Mouse (Mus musculus): ENCODE measurements around the gene 2310007B03Rik. TPM values are rescaled to one million over a fixed set of nuclear protein-coding genes. Genes with fewer than 3 reads are reported as not detected.

The 2310007B03Rik gene
- total and polyA plus RNA-seq, 3 experiments: not detected

DNA sequence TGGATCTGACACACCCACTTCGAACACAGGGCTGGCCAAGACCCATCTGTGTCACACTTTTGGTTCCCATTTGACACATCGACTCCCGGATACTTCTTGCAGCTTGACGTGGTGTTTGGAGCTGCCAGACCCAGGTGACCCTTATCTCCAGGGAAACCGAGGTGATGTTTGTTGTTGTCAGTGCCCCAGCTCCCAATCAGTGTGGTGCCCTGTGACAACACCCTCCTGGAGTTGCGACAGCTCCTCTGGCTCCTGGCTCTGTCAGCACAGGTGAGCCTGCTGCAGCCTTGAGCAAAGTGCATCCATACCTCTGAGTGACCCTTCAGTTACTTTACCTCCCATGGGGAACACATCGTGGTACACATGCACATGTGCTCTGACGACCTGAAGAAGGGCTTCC is 28.1 kb downstream of the 2310007B03Rik start:
- Histone ChIP-seq H3K27ac (ENCODE audit: control insufficient read depth, low read depth, low read length) (no peak overlapping the region), H3K4me1 (ENCODE audit: control insufficient read depth in 1 of 2, insufficient read depth in 2 of 2, low read length in 2 of 2) (no peaks in the 10 kb centered on the region), H3K36me3 (ENCODE audit: control insufficient read depth in 1 of 2, insufficient read depth in 2 of 2, low read length in 2 of 2) (no peaks in the 10 kb centered on the region), H3K27me3 (ENCODE audit: control insufficient read depth in 1 of 2, insufficient read depth in 2 of 2, low read length in 2 of 2) (no peaks in the 10 kb centered on the region), H3K9me3 (replicated peaks; ENCODE audit: insufficient read depth, low read length) (no peaks in the 10 kb centered on the region), H3K4me3 (ENCODE audit: control insufficient read depth in 1 of 2, insufficient read depth in 1 of 2, low read depth in 2 of 2, low read length in 2 of 2) (no peak overlapping the region), H3K79me2 (ENCODE audit: control insufficient read depth, insufficient read depth, low read length, poor library complexity) (no peaks in the 10 kb centered on the region), H3K9ac (ENCODE audit: control insufficient read depth, low read depth, low read length, poor library complexity, severe bottlenecking) (no peak overlapping the region)
- DNase-seq (ENCODE audit: low read depth, low spot score): no peak
- TF ChIP-seq MEF2A (IDR thresholded peaks at IDR 0.05; ENCODE audit: extremely low read depth, insufficient replicate concordance, low read depth, low read length, poor library complexity, severe bottlenecking): no peak
- no peak for TF ChIP-seq TAL1 (IDR thresholded peaks at IDR 0.05; ENCODE audit: low read length)
- no peak for TF ChIP-seq GATA1 (IDR thresholded peaks at IDR 0.05; ENCODE audit: low read depth, low read length)
- no peak for TF ChIP-seq JUND (IDR thresholded peaks at IDR 0.05; ENCODE audit: low read depth, low read length)
- no peak for TF ChIP-seq NRF1 (IDR thresholded peaks at IDR 0.05; ENCODE audit: insufficient read depth, low read depth, low read length, poor library complexity, severe bottlenecking)
- TF ChIP-seq TCF12 (IDR thresholded peaks at IDR 0.05; ENCODE audit: low read depth, low read length): no peak
- TF ChIP-seq HCFC1 (IDR thresholded peaks at IDR 0.05; ENCODE audit: low read depth, low read length): no peak
- TF ChIP-seq MAZ (IDR thresholded peaks at IDR 0.05; ENCODE audit: low read depth, low read length): no peak
- no peak for TF ChIP-seq MAX (IDR thresholded peaks at IDR 0.05; ENCODE audit: low read length)
- no peak for TF ChIP-seq UBTF (IDR thresholded peaks at IDR 0.05; ENCODE audit: borderline replicate concordance, insufficient read depth, low read depth, low read length)
- TF ChIP-seq ZC3H11A (IDR thresholded peaks at IDR 0.05; ENCODE audit: low read depth, low read length): no peak
- no peak for TF ChIP-seq BHLHE40 (IDR thresholded peaks at IDR 0.05; ENCODE audit: borderline replicate concordance, low read depth, low read length)

DNA sequence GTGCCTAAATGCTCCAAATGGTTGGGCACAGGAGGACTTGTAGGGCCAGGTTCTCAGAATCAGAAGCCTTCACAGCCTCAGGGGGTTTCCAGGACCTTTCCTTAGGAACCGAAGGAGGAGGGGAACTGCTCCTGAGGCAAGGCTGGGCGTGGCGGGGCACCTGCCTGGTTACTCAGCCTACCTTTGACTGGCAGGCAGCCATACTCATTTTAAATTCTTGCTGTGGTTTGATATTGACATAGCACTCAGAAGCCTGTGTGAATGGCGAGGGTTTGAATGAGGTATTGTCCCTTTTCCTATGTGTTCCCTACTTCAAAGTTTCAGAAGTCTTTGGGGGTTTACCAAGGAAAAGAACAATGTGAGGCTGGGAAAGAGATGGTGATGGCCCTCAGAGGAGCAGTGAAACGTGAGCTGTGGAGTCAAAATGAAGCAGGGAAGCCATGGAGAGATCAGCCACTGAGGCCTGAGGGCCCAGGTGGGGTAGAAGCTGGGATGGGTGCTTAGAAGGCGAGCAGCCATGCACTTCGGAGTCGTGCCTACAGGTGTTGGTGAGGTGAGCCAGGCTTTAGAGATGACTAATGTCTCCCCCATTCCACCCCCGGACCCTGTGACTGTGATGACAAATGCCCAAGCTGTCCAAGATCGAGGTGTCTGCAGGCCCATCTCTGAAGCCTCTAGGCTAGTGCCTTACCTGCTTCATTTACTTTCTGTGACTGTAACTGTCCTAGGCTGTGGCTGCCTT is 30.3 kb downstream of the 2310007B03Rik start:
- no peak for DNase-seq (ENCODE audit: low read depth, low spot score)
- TF ChIP-seq MAZ (IDR thresholded peaks at IDR 0.05; ENCODE audit: low read depth, low read length): no peak
- no peak for TF ChIP-seq USF1 (IDR thresholded peaks at IDR 0.05; ENCODE audit: low read depth, low read length)
- TF ChIP-seq MAX (IDR thresholded peaks at IDR 0.05; ENCODE audit: low read length): no peak
- no peak for TF ChIP-seq MAFK (IDR thresholded peaks at IDR 0.05; ENCODE audit: borderline replicate concordance, low read depth, low read length)
- no peak overlapping the region for H3K27ac ChIP-seq (ENCODE audit: control insufficient read depth, low read depth, low read length)

More for the DNA sequence above, 30.3 kb downstream of the 2310007B03Rik start:
- H3K4me3 ChIP-seq (ENCODE audit: control insufficient read depth in 1 of 2, insufficient read depth in 1 of 2, low read depth in 2 of 2, low read length in 2 of 2): no peak overlapping the region
- no peaks in the 10 kb centered on the region for H3K27me3 ChIP-seq (ENCODE audit: control insufficient read depth in 1 of 2, insufficient read depth in 2 of 2, low read length in 2 of 2)
- H3K79me2 ChIP-seq (ENCODE audit: control insufficient read depth, insufficient read depth, low read length, poor library complexity): no peaks in the 10 kb centered on the region
- H3K36me3 ChIP-seq (ENCODE audit: control insufficient read depth in 1 of 2, insufficient read depth in 2 of 2, low read length in 2 of 2): no peaks in the 10 kb centered on the region
- H3K9ac ChIP-seq (ENCODE audit: control insufficient read depth, low read depth, low read length, poor library complexity, severe bottlenecking): no peak overlapping the region
- H3K4me1 ChIP-seq (ENCODE audit: control insufficient read depth in 1 of 2, insufficient read depth in 2 of 2, low read length in 2 of 2): no peaks in the 10 kb centered on the region
- H3K9me3 ChIP-seq (replicated peaks; ENCODE audit: insufficient read depth, low read length): no peaks in the 10 kb centered on the region

Measured in MEL (cell line).